Mouse (Mus musculus): ENCODE data around the gene Coq4. TPM values are rescaled to one million over a fixed set of nuclear protein-coding genes. Genes with fewer than 3 reads are reported as not detected.

The Coq4 gene
- polyA plus RNA-seq, 1 experiment: 23.1 TPM

GRCm38 (mm10) chr2:29846061-29846853 is 59.0 kb downstream of the Coq4 start:
- no peak for DNase-seq (ENCODE audit: low read depth)

GRCm38 (mm10) chr2:29846911-29847310 is 59.6 kb downstream of the Coq4 start:
- DNase-seq (ENCODE audit: low read depth): no peak

Other genes with a start within 250 kb of the Coq4 start
- 45.3 and 52.4 TPM in 2 replicates for gene Rapgef1, start 167.8 kb upstream of the Coq4 start, polyA plus RNA-seq (2012; rRNA removed)
- 0.09 TPM in 1 of 2 replicates, not detected in the other for gene Gm13420, start 35.8 kb upstream of the Coq4 start, polyA plus RNA-seq (2012; rRNA removed)
- gene Gm13547, start 28.2 kb upstream of the Coq4 start, polyA plus RNA-seq (2012; rRNA removed): not detected in 2 replicates
- 54.2 and 73.3 TPM in 2 replicates for gene Trub2, start 1.0 kb downstream of the Coq4 start, polyA plus RNA-seq (2012; rRNA removed)
- 64.2 and 65.8 TPM in 2 replicates for gene Slc27a4, start 15.1 kb downstream of the Coq4 start, polyA plus RNA-seq (2012; rRNA removed)
- gene Urm1, start 32.6 kb downstream of the Coq4 start, polyA plus RNA-seq (2012; rRNA removed): 41.9 and 61.3 TPM in 2 replicates
- gene Cercam, start 81.7 kb downstream of the Coq4 start, polyA plus RNA-seq (2012; rRNA removed): 15.0 and 22.4 TPM in 2 replicates
- gene Odf2, start 101.7 kb downstream of the Coq4 start, polyA plus RNA-seq (2012; rRNA removed): 30.6 and 41.7 TPM in 2 replicates
- 19.3 and 24.5 TPM in 2 replicates for gene Gle1, start 147.9 kb downstream of the Coq4 start, polyA plus RNA-seq (2012; rRNA removed)
- gene Sptan1, start 178.1 kb downstream of the Coq4 start, polyA plus RNA-seq (2012; rRNA removed): 150 and 210 TPM in 2 replicates